Mouse (Mus musculus): ENCODE data around the gene Gins3.

- TF ChIP-seq POLR2A (IDR thresholded peaks at IDR 0.05; ENCODE audit: control insufficient read depth, extremely low read depth, insufficient read depth, low read length, poor library complexity), result no peak
- TF ChIP-seq CTCF (IDR thresholded peaks at IDR 0.05; ENCODE audit: borderline replicate concordance, control insufficient read depth, extremely low read depth, insufficient read depth, low read length, poor library complexity), result no peak
Observed at GRCm38 (mm10) chr8:95610749-95611148, 22.5 kb upstream of the Gins3 start.
